Mouse (Mus musculus) embryo, embryonic 11.5 days (tissue): ENCODE data around the gene Inpp5d.
"Not testable (repeated sequence)": the region's sequence is repeated elsewhere in the genome, so short reads cannot be mapped to it uniquely, and the experiment has no call there.

ENCODE experiments used
- DNase-seq: peaks from one replicate; pipeline ENCODE4 v3.0.0-alpha.2; 2012; ENCODE audit warnings: low read depth, low spot score

The Inpp5d gene

DNA sequence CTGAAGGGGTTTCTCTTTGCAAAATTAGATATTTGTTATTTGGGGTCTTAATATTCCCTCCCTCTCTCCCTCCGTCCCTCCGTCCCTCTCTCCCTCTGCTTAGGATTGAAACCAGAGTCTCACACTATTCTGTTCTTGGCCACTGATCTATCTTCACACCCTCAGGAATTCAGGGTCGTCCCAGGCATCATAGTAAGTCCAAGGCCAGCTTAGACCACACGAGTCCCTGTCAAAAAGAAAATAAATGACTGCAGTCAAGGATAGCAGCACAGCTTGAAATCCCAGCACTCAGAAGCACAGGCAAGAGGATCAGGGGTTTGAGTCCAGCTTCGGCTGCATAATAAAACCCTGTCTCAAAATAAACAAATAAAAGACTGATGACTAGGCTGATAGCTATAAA is 35.0 kb downstream of the Inpp5d start:
- no peak for DNase-seq

DNA sequence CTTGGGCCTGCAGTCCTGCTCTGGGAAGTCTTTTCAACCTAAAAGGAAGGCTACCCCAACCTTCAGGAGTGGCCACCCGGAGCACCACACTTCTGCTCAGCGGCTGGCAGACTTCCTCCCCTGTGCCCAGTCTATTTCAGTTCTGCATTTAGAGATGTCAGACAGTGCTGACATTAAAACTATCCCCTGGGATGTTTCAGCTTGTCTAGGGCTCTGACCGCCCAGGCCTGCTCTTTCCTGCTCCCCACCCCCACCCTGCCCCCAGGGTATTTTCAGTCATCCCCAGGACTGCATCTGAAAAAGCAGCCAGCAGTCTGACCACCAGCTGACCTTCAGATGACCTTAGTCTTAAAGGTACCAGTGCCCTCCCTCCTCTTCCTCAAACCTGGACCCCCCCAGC is 38.0 kb downstream of the Inpp5d start:
- DNase-seq, result no peak

DNA sequence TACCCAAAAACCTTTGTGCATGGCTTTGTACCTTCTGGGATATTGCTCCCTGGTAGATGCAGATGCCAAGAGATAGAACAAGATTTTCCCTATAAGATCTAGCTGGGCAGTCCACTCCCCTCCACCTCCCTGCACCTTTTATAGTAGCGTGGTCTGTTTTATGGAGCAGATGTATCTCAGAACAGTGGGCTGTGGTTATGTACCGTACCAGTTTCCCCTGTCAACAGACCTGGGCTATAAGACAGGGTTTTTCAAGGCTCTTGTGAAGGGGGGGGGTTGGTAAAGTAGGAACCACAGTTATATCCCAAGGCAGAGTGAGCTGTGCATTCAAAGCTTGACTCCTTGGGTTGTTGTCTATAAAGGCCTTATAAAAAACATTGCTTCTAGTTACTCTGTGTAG is 38.4 kb downstream of the Inpp5d start:
- no peak for DNase-seq

DNA sequence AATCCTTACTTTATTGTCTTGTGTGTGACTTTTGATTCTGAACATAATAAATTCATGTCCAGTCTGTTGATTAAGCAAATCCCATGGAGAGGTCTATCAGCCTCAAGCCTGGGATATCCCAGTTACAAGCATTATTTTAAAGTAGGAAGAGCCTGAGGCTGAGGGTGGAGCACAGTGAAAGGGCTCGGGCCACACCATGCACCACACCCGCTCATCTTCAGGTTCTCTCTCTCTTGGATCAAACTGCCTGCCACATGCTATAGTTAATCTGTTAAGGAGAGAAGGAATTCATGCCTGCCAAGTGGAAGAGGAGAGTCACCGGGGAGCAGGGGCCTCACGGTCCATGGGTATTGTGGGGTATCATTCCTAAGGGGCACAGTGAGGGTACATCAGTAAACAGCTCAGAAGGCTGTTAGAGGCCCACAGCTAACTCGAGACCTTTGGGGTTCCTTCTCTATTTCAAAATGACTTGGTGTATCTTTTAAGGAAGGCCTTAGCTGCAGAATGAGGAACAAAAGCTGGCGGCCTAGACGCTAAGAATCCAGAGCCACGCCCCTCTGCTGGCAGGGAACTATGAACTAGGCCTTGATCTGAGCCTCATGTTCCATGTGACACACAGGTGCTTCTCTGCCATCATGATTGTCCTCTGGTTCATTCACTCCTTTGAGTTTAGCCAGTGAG is 39.0 kb downstream of the Inpp5d start:
- no peak for DNase-seq

DNA sequence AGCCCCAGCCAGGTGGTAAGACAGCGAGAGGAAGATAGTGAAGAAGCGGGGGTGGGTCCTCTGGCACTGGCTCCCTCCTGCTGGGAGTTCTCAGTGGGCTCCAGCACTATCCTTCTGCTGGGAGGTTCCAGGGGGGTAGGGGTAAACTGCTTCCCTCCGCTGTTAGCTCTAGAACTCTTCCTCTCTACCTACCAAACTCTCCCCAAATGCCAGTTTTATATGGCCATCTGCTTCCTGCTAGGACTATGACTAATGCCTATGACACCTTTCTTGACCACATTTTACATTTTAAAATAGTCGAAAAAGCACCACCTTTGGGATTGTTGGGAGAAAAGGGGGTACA is 39.5 kb downstream of the Inpp5d start:
- DNase-seq, result no peak

DNA sequence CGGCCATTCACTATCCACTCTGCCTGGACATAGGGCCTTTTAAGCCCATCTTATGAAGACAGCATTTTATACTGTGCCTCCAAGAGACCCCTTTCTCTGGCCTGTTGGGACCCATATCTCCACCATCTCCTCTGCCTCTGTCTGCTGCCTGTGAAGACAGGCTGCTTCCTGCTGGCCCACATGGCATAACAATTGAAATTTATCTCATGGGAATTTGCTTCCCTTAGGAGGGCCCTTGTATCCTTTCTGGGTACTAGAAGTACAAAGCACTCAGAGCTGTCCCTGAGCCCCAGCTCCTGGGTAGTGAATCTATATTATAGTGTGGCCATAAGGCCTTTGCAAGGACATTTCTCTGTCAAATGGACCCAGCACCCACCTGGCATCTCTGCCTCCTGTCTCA is 40.6 kb downstream of the Inpp5d start:
- no peak for DNase-seq

DNA sequence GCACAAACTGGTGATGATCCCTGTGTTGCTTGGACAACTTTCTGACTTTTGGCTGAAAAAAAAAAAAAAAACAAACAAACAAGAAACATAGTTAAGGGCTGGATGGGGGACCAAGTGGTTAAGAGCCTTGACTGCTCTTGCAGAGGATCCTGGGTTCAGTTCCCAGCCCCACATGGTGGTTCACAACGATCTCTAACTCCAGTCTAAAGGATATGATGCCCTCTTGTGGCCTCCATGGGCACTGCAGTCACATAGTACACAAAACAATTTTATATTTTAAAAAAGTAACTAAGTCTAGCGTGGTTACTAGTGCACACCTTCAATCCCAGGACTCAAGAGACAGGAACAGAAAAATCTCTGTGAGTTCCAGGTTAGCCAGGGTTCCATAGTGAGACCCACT is 43.9 kb downstream of the Inpp5d start:
- DNase-seq, result no peak

DNA sequence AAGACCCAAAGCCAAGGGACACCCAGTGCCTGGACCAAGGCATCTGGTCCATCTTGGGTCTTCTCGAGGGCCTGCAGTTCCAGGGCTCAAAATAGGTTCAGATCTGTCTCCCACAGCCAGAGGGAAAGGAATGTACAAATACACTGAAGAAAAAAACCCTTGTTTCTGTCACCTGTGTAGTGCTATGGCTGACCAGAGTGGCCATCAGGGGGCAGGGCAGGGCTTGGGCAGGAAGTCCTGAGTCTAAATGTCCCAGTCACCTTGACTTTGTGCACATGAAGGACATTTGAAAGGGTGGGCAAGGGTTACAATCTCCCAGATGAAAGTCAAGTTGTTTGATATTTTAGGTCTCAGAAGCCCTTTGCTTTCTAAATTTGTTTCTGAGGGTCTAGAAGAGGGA is 46.9 kb downstream of the Inpp5d start:
- no peak for DNase-seq

DNA sequence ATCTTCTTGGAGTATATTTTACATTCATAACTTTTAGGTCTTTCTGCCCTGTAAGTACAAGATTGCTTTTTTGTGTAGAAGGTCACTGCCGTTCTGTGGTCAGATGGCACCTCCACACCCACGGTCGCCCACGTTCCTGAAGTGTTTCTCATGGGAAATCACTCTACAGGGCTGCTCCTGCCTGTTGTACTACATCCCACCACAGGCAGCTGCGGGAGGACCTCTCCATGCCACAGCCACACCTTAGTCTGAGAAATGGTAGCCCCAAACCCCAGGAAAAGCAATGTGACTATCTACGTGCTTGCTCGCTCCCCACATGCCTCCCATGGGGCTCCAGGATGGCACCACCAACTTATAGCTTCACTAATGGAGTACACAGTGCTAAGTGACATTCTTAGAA is 48.2 kb downstream of the Inpp5d start:
- DNase-seq, result no peak

DNA sequence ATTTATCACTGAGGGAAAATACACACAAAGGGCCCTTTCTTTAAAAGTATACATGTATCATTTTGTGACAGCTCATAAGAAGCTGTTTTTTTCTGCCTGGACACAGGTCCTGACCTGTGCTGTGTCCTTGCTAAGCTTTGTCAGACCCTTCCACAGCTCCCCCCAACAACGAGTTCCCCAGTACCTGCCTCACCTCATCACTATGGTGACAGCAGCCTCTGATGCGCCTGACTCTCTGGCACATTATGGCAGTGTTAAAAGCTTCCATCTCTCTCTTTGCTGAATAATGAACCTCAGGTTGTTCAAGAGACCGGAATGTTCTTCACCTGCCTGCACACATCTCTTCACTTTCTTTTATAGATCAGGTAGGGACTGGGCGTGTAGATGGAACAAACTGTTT is 51.4 kb downstream of the Inpp5d start:
- DNase-seq, result no peak

DNA sequence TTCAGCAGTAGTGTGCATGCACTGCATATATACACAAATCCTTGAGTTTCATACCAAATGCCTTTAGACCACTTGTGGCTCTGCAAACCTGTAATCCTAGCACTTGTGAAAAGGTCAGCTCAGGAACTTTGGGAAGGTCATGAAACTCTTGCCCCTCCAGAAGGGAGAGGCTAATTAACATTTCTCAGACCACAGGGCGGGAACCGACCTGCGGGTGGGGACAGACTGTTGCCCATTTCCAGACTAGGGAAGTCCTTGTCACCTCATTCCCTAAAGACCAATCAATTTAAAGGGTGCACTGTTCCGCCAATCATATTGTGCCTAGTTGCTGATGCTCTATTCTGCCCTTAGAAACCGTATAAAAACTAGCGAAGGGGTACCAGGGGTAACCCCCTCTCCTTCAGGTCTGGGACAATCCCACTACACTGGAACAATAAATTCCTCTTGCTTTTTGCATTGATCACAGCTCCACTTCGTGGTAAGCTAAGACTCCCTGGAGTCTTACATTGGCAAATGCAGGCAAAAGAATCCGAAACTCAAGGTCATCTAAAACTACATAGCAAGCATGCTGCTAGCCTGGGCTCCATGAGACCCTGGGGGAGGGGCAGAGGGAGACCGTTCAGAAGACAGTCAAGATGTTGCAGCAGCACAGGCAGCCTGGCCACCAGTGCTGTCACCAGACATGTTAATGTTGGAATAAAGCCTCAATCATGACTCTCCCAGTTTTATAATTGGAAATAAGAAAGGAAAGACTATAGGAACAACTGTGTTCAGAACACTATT is 53.9 kb downstream of the Inpp5d start:
- DNase-seq, result no peak

DNA sequence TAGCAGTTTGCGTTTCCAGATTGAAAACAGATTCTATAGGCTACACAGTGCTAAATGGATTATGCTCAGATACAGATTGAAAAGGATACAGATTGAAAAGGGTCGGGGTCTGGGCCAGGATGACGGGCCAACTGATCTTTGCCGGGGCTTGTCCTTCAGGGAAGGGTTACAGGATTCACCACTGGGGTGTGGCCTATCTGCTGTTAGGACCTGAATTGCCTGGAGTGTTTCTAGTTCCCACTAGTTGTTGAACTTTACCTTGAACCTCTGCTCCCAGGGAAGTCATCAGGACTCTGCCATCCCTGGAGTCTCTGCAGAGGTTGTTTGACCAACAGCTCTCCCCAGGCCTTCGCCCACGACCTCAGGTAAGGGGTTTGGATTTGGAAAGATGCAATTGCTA is 55.9 kb downstream of the Inpp5d start:
- no peak for DNase-seq

DNA sequence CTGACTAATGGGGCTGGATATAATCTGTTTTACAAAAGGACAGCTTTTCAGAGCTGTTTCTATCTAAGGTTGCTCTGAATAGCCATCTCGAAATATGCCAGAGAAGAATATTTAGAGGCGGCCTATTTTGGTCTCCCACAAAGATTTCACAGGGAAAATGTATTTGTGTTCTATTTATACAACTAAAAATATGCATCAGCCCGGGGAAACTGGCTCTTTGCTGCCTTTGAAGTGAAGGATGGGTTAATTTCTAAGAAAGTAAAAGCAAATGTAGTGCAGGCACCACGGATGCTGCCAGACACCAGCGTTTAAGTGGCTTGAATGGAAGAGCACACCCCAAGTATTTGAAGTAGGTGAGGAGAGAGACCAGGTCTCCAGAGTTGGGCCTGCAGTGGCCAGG is 59.0 kb downstream of the Inpp5d start:
- no peak for DNase-seq

DNA sequence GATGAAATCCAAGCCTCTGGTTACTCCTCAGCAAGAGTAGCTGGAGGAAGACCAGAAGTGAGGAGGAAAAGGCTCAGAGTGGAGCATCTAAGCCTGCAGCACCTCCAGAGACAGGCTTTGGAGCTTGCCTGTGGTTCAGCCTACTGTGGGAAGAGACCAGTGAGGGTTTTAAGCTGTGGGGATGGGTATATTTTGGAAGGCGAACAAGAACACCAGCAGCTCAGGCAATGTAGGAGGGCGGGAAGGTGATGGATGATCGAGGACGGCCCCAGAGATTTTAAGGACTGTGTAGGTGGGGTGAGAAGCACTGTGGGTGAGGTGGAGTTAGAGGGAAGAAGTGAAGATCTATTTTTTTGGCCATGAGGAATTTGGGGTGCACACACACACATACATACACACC is 60.8 kb downstream of the Inpp5d start:
- DNase-seq, result no peak

DNA sequence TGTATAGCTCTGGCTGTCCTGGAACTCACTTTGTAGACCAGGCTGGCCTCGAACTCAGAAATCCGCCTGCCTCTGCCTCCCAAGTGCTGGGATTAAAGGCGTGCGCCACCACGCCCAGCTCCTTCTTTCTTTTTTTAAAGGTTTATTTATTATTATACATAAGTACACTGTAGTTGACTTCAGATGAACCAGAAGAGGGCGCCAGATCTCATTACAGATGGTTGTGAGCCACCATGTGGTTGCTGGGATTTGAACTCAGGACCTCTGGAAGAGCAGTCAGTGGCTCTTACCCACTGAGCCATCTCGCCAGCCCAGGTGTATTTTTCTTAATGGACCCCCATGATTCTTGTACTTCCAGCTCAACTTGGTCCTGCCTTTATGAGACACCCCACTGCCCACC is 62.4 kb downstream of the Inpp5d start:
- DNase-seq, result not testable (repeated sequence)

DNA sequence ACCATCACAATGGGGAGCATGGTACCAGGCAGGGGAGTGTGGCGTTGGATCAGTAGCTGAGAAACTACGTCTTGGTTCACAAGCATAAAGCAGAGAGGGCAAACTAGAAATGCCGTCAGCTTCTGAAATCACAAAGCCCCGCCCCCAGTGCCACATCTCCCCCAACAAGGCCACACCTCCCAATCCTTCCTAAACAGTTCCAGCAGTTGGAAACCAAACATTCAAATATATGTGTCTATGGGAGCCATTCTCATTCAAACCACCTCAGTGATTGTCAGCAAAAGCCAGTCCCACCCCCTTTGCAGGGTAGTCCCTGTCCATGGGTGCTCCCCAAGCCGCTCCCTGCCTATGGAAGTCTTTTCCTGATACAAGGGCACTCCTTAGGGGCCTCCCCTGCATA is 64.0 kb downstream of the Inpp5d start:
- DNase-seq, result no peak

DNA sequence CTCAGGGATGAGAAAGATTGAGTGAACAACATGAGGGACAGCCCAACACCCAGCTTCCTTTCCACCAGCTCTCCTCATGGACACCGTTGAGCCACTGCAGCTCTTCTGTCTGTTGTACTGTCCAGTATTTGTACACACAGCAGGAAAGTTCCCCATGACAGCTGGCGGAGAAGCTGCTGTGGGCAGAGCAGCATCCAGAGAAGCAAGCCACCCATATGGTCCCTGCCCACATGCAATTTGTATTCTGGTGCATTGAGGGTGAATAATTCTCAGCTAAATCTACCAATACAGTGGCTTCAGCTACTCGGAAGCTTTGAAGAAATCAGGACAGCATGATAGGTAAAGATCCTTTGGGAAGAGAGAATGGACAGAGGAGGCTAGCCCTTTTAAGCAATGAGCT is 64.7 kb downstream of the Inpp5d start:
- DNase-seq, result no peak

DNA sequence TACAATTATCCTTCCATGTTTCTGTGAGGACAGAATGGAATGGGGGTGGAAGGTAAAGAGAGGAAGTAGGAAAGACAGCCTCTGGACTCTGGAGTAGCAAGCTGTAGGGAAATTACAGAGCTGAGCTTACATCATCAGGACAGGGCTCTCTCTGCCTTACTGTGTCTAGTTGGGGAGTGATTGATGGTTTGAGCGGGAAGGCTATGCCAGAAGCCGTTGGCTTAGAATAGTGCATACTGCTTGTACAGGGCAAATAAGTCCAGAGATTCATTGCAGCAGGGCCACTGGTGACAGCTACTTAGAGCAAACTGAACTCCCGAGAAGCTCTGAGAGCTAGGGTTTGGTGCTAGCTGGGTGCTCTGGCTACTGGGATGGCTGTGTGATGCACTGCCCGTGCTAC is 66.2 kb downstream of the Inpp5d start:
- no peak for DNase-seq

DNA sequence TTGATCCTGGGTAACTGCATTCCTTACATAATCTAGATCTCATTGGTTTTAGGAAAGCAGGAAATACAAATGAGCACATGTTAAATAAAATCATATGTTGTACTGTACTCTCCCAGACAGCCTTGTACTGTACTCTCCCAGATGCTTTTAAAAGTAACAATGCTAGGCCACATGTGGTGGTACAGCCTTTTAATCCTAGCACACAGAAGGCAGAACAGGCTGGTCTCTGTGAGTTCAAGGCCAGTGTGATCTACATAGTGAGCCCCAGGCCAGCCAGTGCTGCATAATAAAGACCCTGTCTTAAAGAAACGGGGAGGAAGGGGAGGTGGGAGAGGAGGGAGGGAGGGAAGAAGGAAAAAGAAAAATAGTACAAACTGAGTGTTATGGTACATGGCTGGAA is 66.9 kb downstream of the Inpp5d start:
- no peak for DNase-seq

DNA sequence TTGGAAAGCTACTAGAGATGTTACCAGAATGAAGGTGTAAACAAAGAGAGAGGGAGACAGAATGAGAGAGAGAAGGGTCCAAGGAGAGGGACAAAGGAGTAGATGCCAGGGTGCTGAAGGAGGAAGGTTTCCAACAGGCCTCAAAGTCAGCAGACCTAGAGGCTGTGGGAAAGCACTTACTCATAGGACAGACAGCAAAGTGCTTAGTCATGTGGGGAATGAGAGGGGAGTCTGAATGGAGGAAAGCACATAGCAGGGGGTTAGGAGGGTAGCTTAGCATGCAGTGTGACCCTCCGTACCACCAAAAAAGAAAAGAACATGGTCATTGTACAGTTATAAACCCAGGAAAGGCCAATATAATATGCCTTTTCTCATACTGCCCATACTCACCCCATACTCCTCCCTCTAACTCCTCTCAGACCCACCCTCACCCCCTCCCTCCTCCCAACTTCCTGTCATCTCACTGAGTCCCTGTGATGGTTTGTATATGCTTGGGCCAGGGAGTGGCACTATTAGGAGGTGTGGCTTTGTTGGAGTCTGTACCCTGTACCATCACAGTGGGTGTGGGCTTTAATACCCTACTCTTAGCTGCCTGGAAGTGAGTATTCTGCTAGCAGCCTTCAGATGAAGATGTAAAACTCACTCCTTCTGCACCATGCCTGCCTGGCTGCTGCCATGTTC is 69.7 kb downstream of the Inpp5d start:
- DNase-seq, result no peak

DNA sequence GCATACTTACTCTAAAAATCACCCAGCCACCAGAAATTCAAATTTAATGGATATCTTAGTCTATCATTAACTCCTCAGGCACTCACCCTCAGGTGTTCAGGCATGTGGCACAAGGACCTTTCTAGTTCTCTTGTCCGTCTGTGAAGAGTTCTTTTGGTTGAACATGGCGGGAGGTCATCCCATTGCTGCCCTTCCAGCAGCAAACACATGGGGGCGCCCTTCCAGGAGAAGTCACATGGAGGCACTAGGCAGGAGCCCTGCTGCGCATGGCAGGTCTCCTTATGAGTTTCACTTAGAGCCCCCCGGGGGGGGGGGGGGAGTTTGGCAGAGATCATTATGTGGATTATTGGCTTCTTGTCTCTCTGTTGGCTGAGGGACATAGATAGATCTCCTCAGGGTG is 76.2 kb downstream of the Inpp5d start:
- DNase-seq, result no peak

DNA sequence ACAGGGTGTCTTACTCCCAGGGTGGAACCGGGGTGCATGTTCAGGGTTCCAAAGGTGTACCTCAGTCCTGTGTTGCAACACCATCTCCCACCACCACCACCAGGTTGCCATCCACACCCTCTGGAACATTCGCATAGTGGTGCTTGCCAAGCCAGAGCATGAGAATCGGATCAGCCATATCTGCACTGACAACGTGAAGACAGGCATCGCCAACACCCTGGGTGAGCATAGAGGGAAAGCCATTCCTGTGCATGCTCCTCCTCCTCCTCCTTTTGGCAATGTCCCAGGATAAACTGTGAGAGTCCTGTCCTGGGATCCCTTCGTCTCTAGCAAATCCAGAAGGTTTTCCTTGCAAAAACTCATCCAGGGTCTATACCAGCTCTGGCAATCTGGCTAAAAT is 77.9 kb downstream of the Inpp5d start:
- DNase-seq, result no peak

DNA sequence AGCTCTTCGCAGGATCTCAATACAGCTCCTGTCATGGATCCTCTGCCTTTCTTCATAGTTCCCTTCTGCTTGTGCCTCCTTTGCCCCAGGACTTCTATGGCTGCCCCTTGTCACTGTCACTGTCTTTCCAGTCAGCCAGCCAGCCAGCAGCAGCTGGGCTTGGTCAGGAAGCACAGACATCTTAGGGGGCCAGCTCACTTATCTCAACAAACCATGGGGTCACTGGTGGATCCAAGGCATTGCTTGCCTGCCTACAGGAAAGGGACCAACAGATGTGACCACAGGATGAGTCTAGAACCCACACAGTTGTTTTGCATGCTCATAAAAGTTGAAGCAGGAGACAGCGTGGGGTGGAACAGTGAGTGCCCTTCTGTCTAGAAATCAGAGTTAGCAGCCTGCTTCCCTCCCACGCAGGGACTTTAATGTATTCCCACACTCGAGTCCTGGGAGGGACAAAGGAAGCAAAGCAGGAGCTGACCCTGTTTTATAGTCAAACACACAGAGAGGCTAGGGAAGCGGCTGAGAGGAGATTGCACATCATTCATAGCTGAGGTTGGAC is 79.9 kb downstream of the Inpp5d start:
- DNase-seq, result no peak
